Mouse (Mus musculus): Measurements from ENCODE around the gene Arhgef17. TPM values are rescaled to one million over a fixed set of nuclear protein-coding genes. Genes with fewer than 3 reads are reported as not detected.

Gene Arhgef17
- polyA plus RNA-seq, 1 experiment = 71.4 TPM

DNA sequence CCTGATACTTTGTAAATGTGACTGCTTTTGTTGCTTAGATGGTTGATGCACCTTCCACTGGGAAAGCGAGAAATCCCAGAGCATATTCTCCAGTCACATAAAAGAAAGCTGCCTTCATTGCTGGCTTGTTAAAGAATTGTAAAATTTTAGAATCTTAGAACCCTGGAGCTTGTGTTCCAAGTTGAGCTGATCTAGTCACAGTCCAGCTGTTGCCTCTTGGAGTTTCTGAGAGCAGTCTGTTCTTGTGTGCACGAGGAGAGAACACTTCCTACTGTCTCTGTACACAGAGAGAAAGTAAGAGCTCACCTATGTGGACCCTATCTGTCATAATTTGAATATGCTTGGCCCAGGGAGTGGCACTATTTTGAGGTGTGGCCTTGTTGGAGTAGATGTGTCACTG, 103.4 kb downstream of the Arhgef17 start:
- Histone ChIP-seq H3K4me3 (replicated peaks; ENCODE audit: insufficient read depth, low read depth, low read length) (no peak overlapping the region), H3K27me3 (ENCODE audit: control insufficient read depth, insufficient read depth, low read length) (no peaks in the 10 kb centered on the region), H3K4me1 (ENCODE audit: control insufficient read depth, insufficient read depth, low read length) (peaks cover 3% of the 10 kb centered on the region; the same call in 1 of the 2 replicates), H3K27ac (ENCODE audit: insufficient read depth, low read length) (no peak overlapping the region)
- WGBS = 86% methylated on average over 2 of the region's 2 CpGs
- TF ChIP-seq CTCF (IDR thresholded peaks at IDR 0.05; ENCODE audit: borderline replicate concordance, insufficient read depth, low read depth, low read length) (no peak), POLR2A (IDR thresholded peaks at IDR 0.05; ENCODE audit: borderline replicate concordance, insufficient read depth, low read length) (no peak)
- DNase-seq = no peak

DNA sequence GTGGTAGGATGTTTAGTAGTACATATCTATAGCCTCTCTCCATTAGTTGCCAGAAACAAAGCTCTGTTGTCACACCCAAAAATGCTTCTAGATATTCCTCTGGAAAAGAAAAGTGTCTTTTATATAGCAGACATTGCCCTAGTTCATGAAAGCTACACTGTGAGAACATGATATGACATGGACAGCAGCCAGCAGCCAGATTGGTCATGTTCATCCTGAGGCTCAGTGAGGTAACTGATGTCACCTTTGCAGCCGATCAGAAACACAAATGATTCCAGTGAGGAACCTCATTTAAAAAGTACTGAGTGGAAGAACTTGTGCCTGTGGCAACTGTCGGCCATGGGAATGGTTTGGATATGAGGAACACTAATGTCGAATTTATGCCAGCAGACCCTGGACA, 107.2 kb downstream of the Arhgef17 start:
- WGBS = 65% methylated on average over 3 of the region's 3 CpGs
- TF ChIP-seq CTCF (IDR thresholded peaks at IDR 0.05; ENCODE audit: borderline replicate concordance, insufficient read depth, low read depth, low read length) (no peak), POLR2A (IDR thresholded peaks at IDR 0.05; ENCODE audit: borderline replicate concordance, insufficient read depth, low read length) (no peak)
- Histone ChIP-seq H3K4me3 (replicated peaks; ENCODE audit: insufficient read depth, low read depth, low read length) (no peak overlapping the region), H3K27me3 (ENCODE audit: control insufficient read depth, insufficient read depth, low read length) (no peaks in the 10 kb centered on the region), H3K27ac (ENCODE audit: insufficient read depth, low read length) (no peak overlapping the region), H3K4me1 (ENCODE audit: control insufficient read depth, insufficient read depth, low read length) (peaks cover 3% of the 10 kb centered on the region; the same call in 1 of the 2 replicates)
- peak in 1 of 2 experiments; percentile 54 for DNase-seq

Other genes with a start within 250 kb of the Arhgef17 start
- 127 and 144 TPM in 2 replicates for gene Fam168a, start 225.5 kb downstream of the Arhgef17 start, polyA plus RNA-seq (2012; rRNA removed)
- gene Relt, start 68.7 kb downstream of the Arhgef17 start, polyA plus RNA-seq (2012; rRNA removed) = 24.8 and 29.2 TPM in 2 replicates
- 1.1 and 1.3 TPM in 2 replicates for gene P2ry6, start 42.5 kb upstream of the Arhgef17 start, polyA plus RNA-seq (2012; rRNA removed)
- 0.75 and 0.76 TPM in 2 replicates for gene P2ry2, start 80.8 kb upstream of the Arhgef17 start, polyA plus RNA-seq (2012; rRNA removed)
- gene Fchsd2, start 160.8 kb upstream of the Arhgef17 start, polyA plus RNA-seq (2012; rRNA removed) = 27.6 and 29.3 TPM in 2 replicates

Data from cerebellum, adult 2 months (tissue).